Mouse (Mus musculus) skeletal muscle tissue, adult 2 months (tissue): ENCODE results near the gene Tmem229b.
"Not testable (repeated sequence)": the region's sequence is repeated elsewhere in the genome, so short reads cannot be mapped to it uniquely, and the experiment has no call there.

Experiments
- DNase-seq: peaks from one replicate; pipeline ENCODE4 v3.0.0-alpha.2; 2012; ENCODE audit warnings: low read depth, low spot score

The Tmem229b gene

GRCm38 (mm10) chr12:79007126-79007753 lies at the start of gene Tmem229b:
Tmem229b (minus strand) TSS chr12:79007627.
- DNase-seq: no peak

- no peak for DNase-seq
Observed at GRCm38 (mm10) chr12:79055276-79055675, 47.8 kb upstream of the Tmem229b start.

GRCm38 (mm10) chr12:79052073-79052472 lies 44.6 kb upstream of the Tmem229b start:
- DNase-seq: no peak

GRCm38 (mm10) chr12:79050545-79051212 lies 43.3 kb upstream of the Tmem229b start:
- DNase-seq: no peak

- peak; percentile 66 for DNase-seq
Observed at GRCm38 (mm10) chr12:79049807-79050206, 42.4 kb upstream of the Tmem229b start.

- DNase-seq: no peak
Observed at GRCm38 (mm10) chr12:79048898-79049297, 41.5 kb upstream of the Tmem229b start.

- DNase-seq: no peak
Observed at GRCm38 (mm10) chr12:79047203-79047602, 39.8 kb upstream of the Tmem229b start.

GRCm38 (mm10) chr12:79046171-79046570 lies 38.7 kb upstream of the Tmem229b start:
- DNase-seq: no peak

- peak; percentile 95 for DNase-seq
Observed at GRCm38 (mm10) chr12:79044668-79045067, 37.2 kb upstream of the Tmem229b start.

- no peak for DNase-seq
Observed at GRCm38 (mm10) chr12:79041436-79041835, 34.0 kb upstream of the Tmem229b start.

- DNase-seq: no peak
Observed at GRCm38 (mm10) chr12:79040201-79040827, 32.9 kb upstream of the Tmem229b start.

- DNase-seq: no peak
Observed at GRCm38 (mm10) chr12:79039708-79040107, 32.3 kb upstream of the Tmem229b start.

- no peak for DNase-seq
Observed at GRCm38 (mm10) chr12:79035349-79035748, 27.9 kb upstream of the Tmem229b start.

GRCm38 (mm10) chr12:79034331-79034730 lies 26.9 kb upstream of the Tmem229b start:
- no peak for DNase-seq

GRCm38 (mm10) chr12:79028911-79029861 lies 21.8 kb upstream of the Tmem229b start, which contains the start of gene Plekhh1:
Plekhh1 (plus strand) TSS chr12:79029163.
- no peak for DNase-seq

GRCm38 (mm10) chr12:79027526-79027925 lies 20.1 kb upstream of the Tmem229b start:
- not testable (repeated sequence) for DNase-seq

GRCm38 (mm10) chr12:79022882-79023281 lies 15.5 kb upstream of the Tmem229b start:
- DNase-seq: peak; percentile 54

- DNase-seq: no peak
Observed at GRCm38 (mm10) chr12:79021902-79022301, 14.5 kb upstream of the Tmem229b start.

GRCm38 (mm10) chr12:79017994-79018399 lies 10.6 kb upstream of the Tmem229b start:
- no peak for DNase-seq

- DNase-seq: no peak
Observed at GRCm38 (mm10) chr12:79016109-79016508, 8.7 kb upstream of the Tmem229b start.

- no peak for DNase-seq
Observed at GRCm38 (mm10) chr12:79010569-79010968, 3.1 kb upstream of the Tmem229b start.
